Mouse (Mus musculus): ENCODE measurements at regions not wholly inside any gene's neighbourhood (a gene's known extent, or its start where the extent isn't known, plus 50 kb on each side); places are given as distances from the start of the nearest gene placed in this dataset.

GRCm38 (mm10) chr11:90117664-90118295 is 69.7 kb upstream of the Gm45716 start:
- DNase-seq (ENCODE audit: low spot score): no peak
- Histone ChIP-seq H3K4me3 (no peak overlapping the region), H3K4me1 (peaks cover 19% of the 10 kb centered on the region), H3K27ac (replicated peaks) (no peak overlapping the region), H3K27me3 (replicated peaks; ENCODE audit: low read depth, poor library complexity, severe bottlenecking) (no peaks in the 10 kb centered on the region), H3K36me3 (replicated peaks) (no peaks in the 10 kb centered on the region), H3K9me3 (no peaks in the 10 kb centered on the region)
- 55% methylated on average over 5 of the region's 5 CpGs for WGBS

GRCm38 (mm10) chr11:90121902-90122301 is 65.6 kb upstream of the Gm45716 start:
- DNase-seq (ENCODE audit: low spot score): no peak
- H3K4me3 ChIP-seq: no peak overlapping the region
- H3K27ac ChIP-seq (replicated peaks): no peak overlapping the region
- no peaks in the 10 kb centered on the region for H3K9me3 ChIP-seq
- WGBS: 37% methylated on average over 3 of the region's 3 CpGs
- no peaks in the 10 kb centered on the region for H3K27me3 ChIP-seq (replicated peaks; ENCODE audit: low read depth, poor library complexity, severe bottlenecking)
- H3K36me3 ChIP-seq (replicated peaks): no peaks in the 10 kb centered on the region
- H3K4me1 ChIP-seq: peaks cover 15% of the 10 kb centered on the region

- no peak for DNase-seq (ENCODE audit: low spot score)
- H3K27ac ChIP-seq (replicated peaks): no peak overlapping the region
- 75% methylated on average over 3 of the region's 3 CpGs for WGBS
- no peaks in the 10 kb centered on the region for H3K36me3 ChIP-seq (replicated peaks)
- H3K27me3 ChIP-seq (replicated peaks; ENCODE audit: low read depth, poor library complexity, severe bottlenecking): no peaks in the 10 kb centered on the region
- H3K4me3 ChIP-seq: no peak overlapping the region
- H3K9me3 ChIP-seq: no peaks in the 10 kb centered on the region
- peaks cover 7% of the 10 kb centered on the region for H3K4me1 ChIP-seq
Observed at GRCm38 (mm10) chr11:90122709-90123108, 64.8 kb upstream of the Gm45716 start.

- Histone ChIP-seq H3K4me1 (peaks cover 2% of the 10 kb centered on the region; the same call in 1 of the 2 replicates), H3K36me3 (replicated peaks) (no peaks in the 10 kb centered on the region), H3K4me3 (no peak overlapping the region), H3K27me3 (replicated peaks; ENCODE audit: low read depth, poor library complexity, severe bottlenecking) (no peaks in the 10 kb centered on the region), H3K27ac (replicated peaks) (no peak overlapping the region), H3K9me3 (no peaks in the 10 kb centered on the region)
- WGBS: 87% methylated on average over 5 of the region's 5 CpGs
- DNase-seq (ENCODE audit: low spot score): no peak
Observed at GRCm38 (mm10) chr11:90123851-90124250, 63.6 kb upstream of the Gm45716 start.

- Histone ChIP-seq H3K27ac (replicated peaks) (no peak overlapping the region), H3K27me3 (replicated peaks; ENCODE audit: low read depth, poor library complexity, severe bottlenecking) (no peaks in the 10 kb centered on the region), H3K4me1 (peaks cover 18% of the 10 kb centered on the region), H3K9me3 (no peaks in the 10 kb centered on the region), H3K4me3 (no peak overlapping the region), H3K36me3 (replicated peaks) (no peaks in the 10 kb centered on the region)
- WGBS: 79% methylated on average over 4 of the region's 4 CpGs
- DNase-seq (ENCODE audit: low spot score): no peak
Observed at GRCm38 (mm10) chr11:90126289-90126688, 61.2 kb upstream of the Gm45716 start.

- Histone ChIP-seq H3K36me3 (replicated peaks) (no peaks in the 10 kb centered on the region), H3K9me3 (no peaks in the 10 kb centered on the region), H3K27me3 (replicated peaks; ENCODE audit: low read depth, poor library complexity, severe bottlenecking) (no peaks in the 10 kb centered on the region), H3K27ac (replicated peaks) (no peak overlapping the region), H3K4me1 (peaks cover 15% of the 10 kb centered on the region), H3K4me3 (no peak overlapping the region)
- DNase-seq (ENCODE audit: low spot score): no peak
- 73% methylated on average over 7 of the region's 7 CpGs for WGBS
Observed at GRCm38 (mm10) chr11:90128865-90129415, 58.5 kb upstream of the Gm45716 start.

- 43% methylated on average over 12 of the region's 12 CpGs for WGBS
- H3K27ac ChIP-seq (replicated peaks): peak overlapping the region; percentile 41
- H3K4me1 ChIP-seq: peaks cover 15% of the 10 kb centered on the region
- peak overlapping the region; percentile 4; the same call in 1 of the 2 replicates for H3K4me3 ChIP-seq
- H3K9me3 ChIP-seq: no peaks in the 10 kb centered on the region
- H3K36me3 ChIP-seq (replicated peaks): no peaks in the 10 kb centered on the region
- peak; percentile 49 for DNase-seq (ENCODE audit: low spot score)
- no peaks in the 10 kb centered on the region for H3K27me3 ChIP-seq (replicated peaks; ENCODE audit: low read depth, poor library complexity, severe bottlenecking)
Observed at GRCm38 (mm10) chr11:90129793-90130624, 57.5 kb upstream of the Gm45716 start.

GRCm38 (mm10) chr11:90130635-90131034 is 56.8 kb upstream of the Gm45716 start:
- H3K27ac ChIP-seq (replicated peaks): peak overlapping the region; percentile 41; the same call in 1 of the 2 replicates
- no peaks in the 10 kb centered on the region for H3K27me3 ChIP-seq (replicated peaks; ENCODE audit: low read depth, poor library complexity, severe bottlenecking)
- H3K4me3 ChIP-seq: no peak overlapping the region
- H3K36me3 ChIP-seq (replicated peaks): no peaks in the 10 kb centered on the region
- no peaks in the 10 kb centered on the region for H3K9me3 ChIP-seq
- no peak for DNase-seq (ENCODE audit: low spot score)
- peaks cover 15% of the 10 kb centered on the region for H3K4me1 ChIP-seq
- 38% methylated on average over 1 of the region's 1 CpGs for WGBS

- H3K9me3 ChIP-seq: no peaks in the 10 kb centered on the region
- peaks cover 23% of the 10 kb centered on the region for H3K4me1 ChIP-seq
- 78% methylated on average over 5 of the region's 5 CpGs for WGBS
- H3K27ac ChIP-seq (replicated peaks): no peak overlapping the region
- no peak for DNase-seq (ENCODE audit: low spot score)
- H3K4me3 ChIP-seq: no peak overlapping the region
- H3K27me3 ChIP-seq (replicated peaks; ENCODE audit: low read depth, poor library complexity, severe bottlenecking): no peaks in the 10 kb centered on the region
- H3K36me3 ChIP-seq (replicated peaks): no peaks in the 10 kb centered on the region
Observed at GRCm38 (mm10) chr11:90132579-90132978, 54.9 kb upstream of the Gm45716 start.

GRCm38 (mm10) chr11:90136307-90136706 is 51.2 kb upstream of the Gm45716 start:
- DNase-seq (ENCODE audit: low spot score): no peak
- Histone ChIP-seq H3K9me3 (no peaks in the 10 kb centered on the region), H3K4me1 (peaks cover 10% of the 10 kb centered on the region), H3K36me3 (replicated peaks) (no peaks in the 10 kb centered on the region), H3K4me3 (no peak overlapping the region), H3K27me3 (replicated peaks; ENCODE audit: low read depth, poor library complexity, severe bottlenecking) (no peaks in the 10 kb centered on the region), H3K27ac (replicated peaks) (no peak overlapping the region)
- 94% methylated on average over 7 of the region's 7 CpGs for WGBS
